Mouse (Mus musculus) left cerebral cortex, postnatal 4 days (tissue): ENCODE data around the gene Nsl1. TPM values are rescaled to one million over a fixed set of nuclear protein-coding genes. Genes with fewer than 3 reads are reported as not detected.
"Not testable (repeated sequence)": the region's sequence is repeated elsewhere in the genome, so short reads cannot be mapped to it uniquely, and the experiment has no call there.

Experiments used
- DNase-seq: peaks from one replicate; pipeline ENCODE4 v3.0.0-alpha.2; 2022
- intact Hi-C: fragments of 180-260 bp; cut with DNase I; formaldehyde crosslinking; loops from one replicate; pipeline ENCODE4 v1.15.1; 2025
- total RNA-seq, 2 experiments: library from RNA; stranded (reverse); gene quantifications; 2 replicates each; pipeline ENCODE4 v1.2.3; 2021

The Nsl1 gene
- 1 to 10 TPM; 2.3 to 2.7 TPM for total RNA-seq

DNA sequence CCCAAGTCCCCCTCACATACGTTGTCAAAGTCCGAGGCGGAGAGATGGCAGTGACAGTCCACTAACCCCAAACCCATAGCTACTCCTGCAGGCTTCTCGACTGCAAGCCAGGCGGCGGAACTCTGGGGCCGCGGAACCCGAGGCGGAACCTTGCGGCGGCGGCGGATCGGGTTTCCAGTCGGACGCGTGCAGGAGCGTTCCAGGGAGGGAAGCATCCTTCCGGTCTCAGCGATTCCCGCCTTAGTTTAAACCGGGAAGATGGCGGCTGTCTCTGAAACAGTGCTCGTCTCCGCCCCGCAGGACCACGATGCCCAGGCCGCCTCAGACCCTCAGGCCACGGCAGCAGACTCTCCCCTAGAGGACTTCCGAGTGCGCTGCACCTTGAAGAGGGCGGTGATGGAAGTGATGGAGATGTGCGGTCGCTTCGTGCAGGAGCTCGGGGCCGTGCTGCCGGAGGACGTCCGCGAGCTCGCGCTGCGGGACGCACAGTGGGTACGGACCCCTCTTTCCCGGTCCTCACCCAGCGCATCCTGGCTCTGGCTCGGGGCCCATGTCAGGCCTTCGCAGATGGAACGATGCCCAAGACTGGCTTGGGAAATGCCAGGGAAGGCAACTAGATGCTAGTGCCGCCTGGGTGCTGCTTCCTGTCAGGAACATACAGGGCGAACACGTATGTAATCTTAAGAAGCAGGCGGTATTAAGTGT lies at the start of gene Nsl1, which contains the start of gene Tatdn3:
Gene Nsl1 (plus strand): TSS at position 232 of the 705 bp plus-strand sequence.
Gene Tatdn3 (minus strand): TSS at position 152 of the 705 bp plus-strand sequence.
- peak; percentile 89 for DNase-seq
- intact Hi-C loops, result loop anchor here (1.0 kb wide), 1 partner anchor 62 kb away; no protein-coding TSS in a partner anchor

DNA sequence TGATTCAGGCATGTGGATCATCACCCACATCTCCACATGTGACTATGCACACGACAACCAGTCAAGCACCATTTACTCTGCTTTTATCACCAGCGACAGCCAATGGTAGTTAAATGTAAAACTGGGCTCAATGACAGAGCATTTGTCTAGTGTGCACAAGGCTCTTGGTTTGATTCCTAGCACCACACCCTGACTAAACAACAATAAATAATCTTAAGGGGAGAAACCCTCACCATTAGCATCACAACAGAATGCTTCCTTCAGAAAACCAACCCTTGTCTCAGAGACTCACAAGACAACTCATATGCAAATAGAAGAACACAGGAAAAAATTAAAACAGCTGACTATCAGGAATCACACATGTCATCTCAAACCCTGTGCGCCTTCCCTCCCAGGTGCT lies 48.5 kb upstream of the Nsl1 start:
- DNase-seq, result no peak
- intact Hi-C loops, result no loop called here

DNA sequence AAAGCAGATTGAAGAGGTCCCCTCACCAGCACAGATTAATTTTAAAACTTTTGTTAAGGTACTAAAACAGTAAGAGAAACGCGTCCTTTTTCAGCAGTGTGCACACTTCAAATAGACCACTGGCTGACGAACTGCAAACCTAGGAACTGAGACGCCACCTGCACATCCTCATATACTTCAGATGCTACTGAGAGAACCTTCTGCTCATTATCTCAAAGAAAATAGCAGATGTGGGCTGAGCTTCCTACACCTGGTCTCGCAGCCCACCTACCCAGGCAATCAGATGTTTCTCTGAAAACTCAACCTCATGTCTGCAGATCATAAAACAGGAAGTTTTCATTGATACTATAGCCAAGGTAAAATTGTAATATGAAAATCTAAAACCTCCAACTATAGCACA lies 43.0 kb upstream of the Nsl1 start:
- no peak for DNase-seq
- intact Hi-C loops, result no loop called here

DNA sequence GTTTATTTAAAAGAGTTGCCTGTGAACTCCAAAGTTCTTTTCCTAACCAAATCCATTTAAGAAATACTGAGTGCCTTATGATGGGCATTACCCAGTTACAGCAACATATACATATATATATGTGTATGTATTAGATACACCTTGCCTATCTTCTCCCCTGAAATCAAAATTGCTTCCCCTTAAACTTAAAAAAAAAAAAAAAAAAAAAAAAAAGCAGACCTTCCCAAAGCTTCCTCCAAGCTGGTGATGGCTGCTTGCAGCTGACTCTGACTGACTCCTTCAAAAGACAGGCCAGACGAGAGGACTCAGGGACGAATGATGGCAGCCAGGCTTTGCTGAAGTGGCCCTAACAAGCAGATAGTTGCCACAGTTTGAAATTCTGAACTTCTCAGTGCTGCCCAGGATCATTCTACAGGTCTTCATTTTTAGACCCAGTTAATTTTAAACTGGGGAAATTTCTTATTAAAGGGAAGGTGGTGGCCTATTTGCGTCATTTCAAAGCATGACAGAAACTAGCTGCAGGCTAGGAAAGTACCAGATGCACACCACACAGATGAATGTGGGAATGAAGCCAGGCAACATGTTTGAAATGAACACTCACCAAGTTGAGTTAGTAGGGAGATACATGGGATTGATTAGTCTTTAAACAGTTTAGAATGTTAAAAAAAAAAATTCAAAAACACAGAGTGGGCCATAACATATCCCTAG lies 42.4 kb upstream of the Nsl1 start:
- DNase-seq, result no peak
- intact Hi-C loops, result no loop called here

GRCm38 (mm10) chr1:191021016-191021415 lies 41.8 kb upstream of the Nsl1 start:
- intact Hi-C loops, result no loop called here
- no peak for DNase-seq

DNA sequence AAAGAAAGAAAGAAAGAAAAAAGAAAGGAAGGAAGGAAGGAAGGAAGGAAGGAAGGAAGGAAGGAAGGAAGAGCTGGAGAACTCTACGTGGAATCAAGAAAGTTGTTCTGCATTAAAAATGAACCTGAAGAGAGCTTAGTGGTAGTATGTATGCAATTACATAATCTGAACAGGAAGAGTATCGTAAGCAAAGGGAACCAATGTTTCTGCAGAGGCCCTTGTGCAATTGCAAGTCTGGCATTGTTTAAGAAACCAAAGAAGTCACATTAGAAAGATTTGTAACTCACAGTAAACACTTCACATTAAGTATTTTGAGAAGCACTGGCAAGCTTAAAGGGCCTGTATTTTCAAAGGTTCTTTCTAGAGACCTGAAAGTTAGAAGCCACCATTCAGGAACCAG lies 39.7 kb upstream of the Nsl1 start:
- intact Hi-C loops, result no loop called here
- no peak for DNase-seq

DNA sequence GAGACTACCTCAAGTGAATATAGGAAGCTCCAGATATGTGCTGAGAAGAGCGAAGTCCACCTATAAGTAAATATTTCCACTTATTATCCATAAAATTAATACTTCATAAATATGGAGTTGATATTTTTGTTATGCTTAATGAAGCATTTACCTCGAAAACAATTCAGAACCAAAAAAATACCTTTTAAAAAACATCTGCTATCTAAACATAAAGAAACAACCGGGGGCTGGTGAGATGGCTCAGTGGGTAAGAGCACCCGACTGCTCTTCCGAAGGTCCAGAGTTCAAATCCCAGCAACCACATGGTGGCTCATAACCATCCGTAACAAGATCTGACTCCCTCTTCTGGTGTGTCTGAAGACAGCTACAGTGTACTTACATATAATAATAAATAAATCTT lies 39.0 kb upstream of the Nsl1 start:
- intact Hi-C loops, DNase-seq: not testable (repeated sequence)

DNA sequence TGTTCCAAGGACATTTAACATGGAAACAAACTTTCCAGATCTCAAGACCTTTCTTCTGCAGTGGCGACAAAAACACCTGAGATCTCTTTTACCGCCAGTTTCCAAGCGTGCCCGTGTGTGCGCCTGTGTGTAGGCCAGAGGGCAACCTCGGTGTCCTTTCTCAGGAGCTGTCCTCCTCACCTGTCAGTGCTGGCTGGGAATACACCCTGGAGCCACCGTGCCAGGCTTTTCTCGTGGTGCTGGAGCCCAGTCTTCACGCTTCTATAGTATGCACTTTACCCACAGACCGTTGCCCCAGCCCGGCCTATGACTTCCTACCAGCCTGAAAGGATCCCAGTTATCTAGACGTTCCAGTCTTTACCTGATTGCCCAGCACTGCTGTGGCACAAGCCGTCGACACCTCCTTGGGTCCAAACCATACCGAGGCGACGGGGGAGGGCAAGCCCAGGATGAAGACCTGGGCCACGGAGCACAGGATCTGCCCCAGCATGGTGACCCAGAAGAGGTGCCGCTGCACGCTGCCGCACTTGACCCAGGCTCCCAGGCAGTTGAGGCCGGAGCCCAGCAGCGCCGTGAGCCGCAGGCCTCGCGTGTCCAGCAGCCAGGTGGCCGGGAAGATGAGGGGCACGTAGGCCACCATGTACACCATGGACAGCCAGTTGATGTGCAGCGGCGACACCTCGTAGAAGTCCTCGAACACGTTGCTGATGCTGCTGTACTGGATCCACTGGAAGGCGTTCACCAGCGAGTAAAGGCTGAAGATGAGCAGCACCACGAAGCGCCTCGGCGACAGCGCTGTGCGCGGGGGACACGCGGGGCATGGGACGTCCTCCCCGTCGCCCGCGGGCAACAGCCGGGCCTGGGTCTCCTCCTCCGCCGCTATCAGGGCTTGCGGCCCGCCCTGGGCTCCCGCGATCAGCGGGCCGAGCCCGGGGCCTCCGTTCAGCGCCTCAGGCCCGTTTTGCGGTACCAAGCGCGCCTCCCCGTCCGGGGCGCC lies 37.5 kb upstream of the Nsl1 start:
- peak; percentile 11 for DNase-seq
- intact Hi-C loops, result no loop called here

- intact Hi-C loops, result no loop called here
- peak; percentile 99 for DNase-seq
Observed at GRCm38 (mm10) chr1:191026021-191026713, 36.6 kb upstream of the Nsl1 start, which contains the start of gene Flvcr1. Flvcr1 (minus strand) TSS chr1:191026158.

GRCm38 (mm10) chr1:191030182-191030581 lies 32.6 kb upstream of the Nsl1 start:
- intact Hi-C loops, result no loop called here
- no peak for DNase-seq

DNA sequence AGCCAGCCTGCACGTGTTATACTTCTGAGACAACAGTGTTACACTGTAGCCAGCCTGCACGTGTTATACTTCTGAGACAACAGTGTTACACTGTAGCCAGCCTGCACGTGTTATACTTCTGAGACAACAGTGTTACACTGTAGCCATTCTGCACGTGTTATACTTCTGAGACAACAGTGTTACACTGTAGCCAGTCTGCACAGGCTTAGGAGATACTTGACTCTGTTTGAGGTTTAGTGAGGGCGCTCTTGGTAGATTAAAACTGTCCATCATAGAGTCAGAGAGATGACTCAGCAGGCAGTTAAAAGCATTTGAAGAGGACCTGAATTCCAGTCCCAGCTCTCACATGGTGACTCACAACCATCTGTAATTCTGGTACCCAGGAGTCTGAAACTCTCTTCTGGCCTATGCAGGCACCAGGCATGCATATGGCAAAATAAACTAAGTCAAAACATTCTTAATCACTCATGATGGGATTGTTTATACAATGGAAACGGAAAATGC lies 31.8 kb upstream of the Nsl1 start:
- intact Hi-C loops, result not testable (repeated sequence)

GRCm38 (mm10) chr1:191035649-191036048 lies 27.2 kb upstream of the Nsl1 start:
- intact Hi-C loops, result no loop called here
- DNase-seq, result peak; percentile 26

More for the DNA sequence above, 31.8 kb upstream of the Nsl1 start:
- not testable (repeated sequence) for DNase-seq

DNA sequence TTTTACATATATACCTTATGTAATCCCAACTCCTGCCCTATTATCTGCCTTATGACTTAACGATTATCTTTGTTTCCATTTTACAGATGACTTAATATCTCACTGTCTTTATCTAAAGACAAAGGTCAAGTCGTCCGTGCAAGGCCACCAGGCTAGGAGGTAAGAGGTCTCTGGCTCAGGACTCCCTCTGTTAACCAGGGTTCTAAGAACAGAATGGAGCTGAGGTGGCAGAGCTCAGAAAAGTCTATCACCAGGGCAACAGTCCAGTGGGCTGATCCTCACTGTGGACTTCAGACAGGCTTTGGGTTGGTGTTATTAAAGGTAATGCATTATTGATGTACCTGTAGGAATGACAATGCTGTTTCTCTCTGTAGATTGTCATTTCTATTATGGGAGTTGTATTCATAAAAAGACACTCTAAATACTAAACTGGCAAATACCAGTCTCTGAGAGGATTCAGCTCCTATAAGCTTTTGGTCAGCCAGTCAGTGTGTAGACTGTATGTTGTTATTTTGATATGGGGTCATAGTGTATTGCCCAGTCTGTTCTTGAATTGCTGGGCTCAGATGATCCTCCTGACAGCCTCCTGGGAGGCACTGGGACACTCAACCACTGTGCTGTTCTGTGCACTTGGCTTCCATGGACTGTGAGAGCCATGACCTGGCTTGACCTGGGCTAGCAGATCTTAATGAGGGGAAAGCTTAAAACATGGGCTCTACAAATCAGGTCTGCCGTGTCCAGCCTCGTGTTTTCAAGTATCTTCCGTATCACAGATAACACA lies 26.1 kb upstream of the Nsl1 start, which contains the start of gene Spata45:
Gene Spata45 (plus strand): TSS at position 86 of the 781 bp plus-strand sequence.
- intact Hi-C loops, result no loop called here
- no peak for DNase-seq

- no peak for DNase-seq
- intact Hi-C loops, result no loop called here
Observed at GRCm38 (mm10) chr1:191037999-191038398, 24.8 kb upstream of the Nsl1 start.

GRCm38 (mm10) chr1:191041352-191041751 lies 21.5 kb upstream of the Nsl1 start:
- intact Hi-C loops, result no loop called here
- DNase-seq, result no peak

DNA sequence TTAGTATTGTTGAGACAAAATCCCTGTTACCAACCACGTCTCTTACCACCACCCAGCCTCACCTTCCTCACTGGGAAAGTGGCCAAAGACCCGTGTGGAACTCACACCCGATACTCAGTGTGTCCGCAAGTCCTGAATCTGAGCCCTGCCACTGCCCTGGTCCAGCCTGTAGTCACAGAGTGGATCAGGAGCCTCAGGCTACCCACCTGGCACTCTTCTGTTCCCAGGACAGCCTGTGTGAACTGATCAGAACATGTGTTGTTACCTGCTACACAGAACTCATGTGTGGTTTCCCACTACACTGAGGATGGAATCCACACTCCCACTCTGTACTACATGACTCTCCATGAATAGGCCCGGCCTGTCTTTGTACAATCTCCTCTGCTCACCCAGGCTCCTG lies 20.7 kb upstream of the Nsl1 start:
- intact Hi-C loops, result no loop called here
- no peak for DNase-seq

- DNase-seq, result no peak
- intact Hi-C loops, result no loop called here
Observed at GRCm38 (mm10) chr1:191042688-191043087, 20.1 kb upstream of the Nsl1 start.

DNA sequence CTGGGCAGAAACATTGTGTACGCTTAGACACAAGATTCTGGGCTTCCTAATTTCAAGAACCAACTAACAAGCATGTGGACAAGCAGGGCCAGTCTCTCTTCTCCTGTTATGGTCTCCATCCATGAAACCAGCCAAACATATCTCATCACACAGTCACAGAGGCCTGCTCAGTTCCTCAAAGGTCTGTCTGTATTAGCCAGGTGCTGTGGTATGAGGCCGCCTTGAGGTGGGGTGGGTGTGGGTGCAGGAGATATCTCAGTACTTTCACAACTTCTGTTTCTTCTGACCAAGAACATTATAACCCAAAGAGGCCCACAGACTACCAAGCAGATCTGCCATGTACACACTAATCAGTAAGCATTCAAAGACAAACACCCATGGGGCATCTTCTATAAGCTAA lies 17.5 kb upstream of the Nsl1 start:
- intact Hi-C loops, result no loop called here
- no peak for DNase-seq

GRCm38 (mm10) chr1:191046231-191046824 lies 16.5 kb upstream of the Nsl1 start:
- DNase-seq, result no peak
- intact Hi-C loops, result no loop called here
